Mouse (Mus musculus) heart, postnatal 36 days (tissue): Measurements from ENCODE around the gene Lmod3. TPM values are rescaled to one million over a fixed set of nuclear protein-coding genes. Genes with fewer than 3 reads are reported as not detected.
"Not testable (repeated sequence)": the region's sequence is repeated elsewhere in the genome, so short reads cannot be mapped to it uniquely, and the experiment has no call there.

ENCODE experiments used
- DNase-seq, 2 experiments: peaks; one replicate each; pipeline ENCODE4 v3.0.0; 2021 to 2022
- intact Hi-C: fragments of 180-260 bp; cut with DNase I; formaldehyde crosslinking; loops from one replicate; pipeline ENCODE4 v1.15.1; 2025
- total RNA-seq, 2 experiments: library from RNA; stranded (reverse); gene quantifications; 2 replicates each; pipeline ENCODE4 v1.2.3; 2021

Gene Lmod3
- total RNA-seq, 2 experiments from 2014 or later = 57.6 to 64.6 TPM

DNA sequence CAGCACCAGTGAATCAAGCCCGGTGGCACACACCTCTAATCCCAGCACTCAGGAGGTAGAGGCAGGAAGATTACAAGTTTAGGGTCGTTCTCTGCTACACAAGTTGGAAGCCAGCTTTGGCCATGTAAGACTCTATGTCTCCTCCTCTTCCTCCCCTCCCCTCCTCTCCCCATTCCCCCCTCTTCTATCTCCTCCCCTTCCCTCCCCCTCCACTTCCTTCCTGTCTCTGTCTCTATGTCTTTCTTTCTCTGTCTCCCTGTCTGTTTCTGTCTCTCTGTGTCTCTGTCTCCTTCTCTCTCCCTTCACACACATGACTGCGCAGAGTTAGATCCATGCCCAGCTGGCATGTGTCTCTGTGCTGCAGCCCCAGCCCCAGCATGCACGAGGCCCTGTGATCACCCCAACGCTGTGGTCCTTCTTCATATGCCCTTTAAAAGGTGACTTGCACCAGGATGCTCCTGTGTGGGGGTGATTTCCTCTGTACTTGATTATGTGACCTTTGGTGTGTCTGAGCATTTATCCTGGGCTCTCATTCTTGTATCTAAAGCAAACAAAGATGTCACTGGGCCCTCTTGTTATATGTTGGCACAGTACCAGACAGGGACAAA, 24.4 kb upstream of the Lmod3 start:
- peak in 1 of 2 experiments; percentile 26 for DNase-seq
- intact Hi-C loops = loop anchor here (5.0 kb wide), 3 partner anchors 35 to 465 kb away; no protein-coding TSS in a partner anchor

DNA sequence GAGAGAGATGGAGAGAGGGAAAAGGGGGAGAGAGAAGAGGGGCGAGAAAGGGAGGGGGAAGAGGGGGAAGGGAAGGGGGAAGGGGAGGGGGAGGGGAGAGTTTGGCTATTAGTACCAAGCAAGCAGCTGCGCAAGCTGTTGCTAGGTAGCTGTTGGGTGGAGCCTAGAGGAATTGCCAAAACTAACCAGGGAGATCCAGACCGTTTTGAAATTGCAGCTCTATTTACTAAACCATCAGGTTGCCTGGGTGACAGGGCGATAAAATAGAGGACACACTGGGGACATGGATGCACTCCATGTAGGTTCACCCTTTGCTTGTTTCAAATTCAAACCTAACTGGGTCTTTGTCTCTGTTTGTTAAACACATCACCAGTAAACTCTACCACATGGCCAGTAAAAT, 23.8 kb upstream of the Lmod3 start:
- DNase-seq = peak; percentile 63 to 64
- intact Hi-C loops = loop anchor here (5.0 kb wide), 3 partner anchors 36 to 466 kb away; no protein-coding TSS in a partner anchor

DNA sequence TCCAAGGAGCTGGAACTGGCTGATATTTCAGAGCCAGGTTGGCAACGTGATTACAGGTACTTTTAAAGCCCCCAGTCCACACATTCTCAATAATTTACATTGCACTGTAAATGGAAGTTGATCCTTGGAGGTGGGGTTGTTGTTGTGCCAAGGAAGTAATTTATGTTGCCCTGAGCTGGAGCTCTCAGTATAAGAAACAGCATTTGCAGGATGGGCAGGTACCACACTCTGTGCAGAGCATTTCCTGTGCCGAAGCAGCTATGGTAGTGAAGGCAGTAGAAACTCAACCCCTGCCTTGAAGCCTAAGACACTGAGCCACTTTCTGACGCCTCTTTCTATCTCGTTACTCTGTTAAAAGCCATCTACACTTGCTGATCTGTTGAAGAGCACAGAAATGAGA, 23.2 kb upstream of the Lmod3 start:
- intact Hi-C loops = loop anchor here (5.0 kb wide), 3 partner anchors 37 to 467 kb away; no protein-coding TSS in a partner anchor
- no peak for DNase-seq

DNA sequence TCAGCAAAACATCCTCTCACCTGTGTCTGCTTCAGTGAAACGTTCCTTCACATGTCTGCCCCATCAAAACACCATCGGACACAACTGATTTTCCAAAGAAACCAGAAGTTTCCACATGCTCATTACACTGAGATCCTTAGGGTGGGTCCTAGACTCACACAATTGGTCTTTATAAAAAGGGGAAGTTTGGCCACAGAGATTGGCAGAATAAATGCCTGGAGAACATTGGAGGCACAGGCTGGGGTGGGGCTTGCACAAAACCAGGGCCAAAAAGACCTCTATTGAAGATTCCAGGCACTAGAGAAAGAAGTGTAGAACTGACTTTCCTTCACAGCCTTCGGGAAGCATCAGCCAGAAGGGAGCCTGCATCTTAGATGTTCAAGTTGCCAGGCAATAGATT, 21.2 kb upstream of the Lmod3 start:
- DNase-seq = no peak
- intact Hi-C loops = no loop called here

DNA sequence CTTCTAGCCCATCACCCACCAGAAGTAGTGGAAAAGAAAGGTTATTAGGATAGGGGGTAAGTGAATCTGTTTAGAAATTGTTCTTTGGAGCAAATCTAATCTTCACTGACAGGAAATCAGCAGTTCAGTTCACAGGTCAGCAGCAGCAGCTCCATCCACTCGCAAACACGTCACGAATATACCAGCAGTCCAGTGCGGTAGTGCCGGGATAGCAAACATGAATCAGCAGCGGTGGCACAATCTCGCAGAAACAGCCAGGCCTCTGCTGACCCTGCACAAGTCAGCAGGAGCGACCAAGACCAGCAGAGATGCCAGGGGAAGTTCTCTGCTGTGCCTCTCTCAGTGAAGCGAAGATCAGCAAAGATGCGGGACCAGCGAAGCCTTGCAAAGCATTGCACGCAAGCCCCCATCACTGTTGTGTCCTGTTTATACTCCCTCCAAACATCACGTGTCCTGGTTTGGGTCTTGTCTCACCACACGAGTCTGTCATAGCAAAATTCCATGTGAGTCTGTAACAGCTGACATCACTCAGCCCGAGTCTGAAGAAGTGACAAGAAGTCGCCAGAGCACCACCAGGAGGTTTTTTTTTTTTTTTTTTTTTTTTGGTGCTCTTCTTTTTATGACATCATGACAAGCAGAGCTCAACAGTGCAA, 20.6 kb upstream of the Lmod3 start:
- no peak for DNase-seq
- intact Hi-C loops = no loop called here

DNA sequence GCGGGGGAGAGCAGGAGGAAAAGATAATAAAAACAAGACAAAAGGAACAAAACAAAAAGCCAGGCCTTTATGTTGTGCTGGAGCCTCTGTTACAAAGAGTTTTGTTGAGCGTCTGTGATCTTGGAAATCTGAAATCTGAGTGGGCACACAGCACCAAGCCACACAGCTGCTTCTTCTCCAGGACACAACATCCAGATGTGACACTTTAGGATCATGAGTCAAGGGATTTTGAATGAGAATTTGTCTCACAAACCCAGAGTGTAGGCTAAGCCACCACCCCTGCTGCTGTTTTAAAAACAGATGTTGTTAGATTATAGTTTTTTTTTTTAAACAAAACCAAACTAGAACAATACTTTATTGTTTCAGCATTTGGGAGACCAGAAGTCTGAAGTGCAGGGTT, 19.8 kb upstream of the Lmod3 start:
- no peak for DNase-seq
- intact Hi-C loops = no loop called here

DNA sequence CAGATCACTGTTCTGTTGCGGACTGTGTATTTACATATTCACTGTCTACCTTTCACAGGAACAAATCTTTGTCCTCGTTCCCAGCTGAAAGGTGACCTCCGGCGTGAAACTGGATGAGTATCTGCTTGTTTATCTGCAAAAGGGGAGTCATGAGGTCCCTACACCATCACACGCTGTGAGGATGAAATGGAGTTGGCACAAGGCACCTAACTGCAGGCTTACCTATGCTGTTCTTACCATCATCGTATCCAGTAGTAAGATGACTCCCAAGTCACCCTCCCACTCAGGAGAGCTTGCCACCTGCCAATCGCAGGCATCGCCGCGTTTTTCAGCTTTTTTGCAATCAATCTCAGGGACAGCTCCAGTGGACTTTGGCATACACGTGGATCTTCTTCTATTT, 17.0 kb upstream of the Lmod3 start:
- intact Hi-C loops = no loop called here
- DNase-seq = no peak

DNA sequence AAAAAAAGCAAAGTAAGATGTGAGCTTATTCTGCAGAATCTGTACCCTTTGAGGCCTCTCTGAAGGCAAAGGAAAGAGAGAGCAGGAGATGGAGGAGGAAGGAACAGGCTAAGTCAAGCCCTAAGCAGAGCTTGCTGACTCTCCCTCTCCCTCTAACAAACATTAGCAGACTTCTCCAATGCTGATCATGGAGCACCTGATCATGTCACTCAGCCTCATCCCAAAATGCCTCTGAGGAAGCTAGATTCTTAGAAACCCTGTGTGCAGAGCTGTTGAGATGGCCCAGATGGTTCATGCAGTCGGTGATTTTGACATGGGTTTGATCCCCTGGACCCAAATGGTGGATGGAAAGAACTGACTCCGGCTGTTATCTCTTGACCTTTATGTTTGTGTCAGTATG, 14.6 kb upstream of the Lmod3 start:
- no peak for DNase-seq
- intact Hi-C loops = no loop called here

DNA sequence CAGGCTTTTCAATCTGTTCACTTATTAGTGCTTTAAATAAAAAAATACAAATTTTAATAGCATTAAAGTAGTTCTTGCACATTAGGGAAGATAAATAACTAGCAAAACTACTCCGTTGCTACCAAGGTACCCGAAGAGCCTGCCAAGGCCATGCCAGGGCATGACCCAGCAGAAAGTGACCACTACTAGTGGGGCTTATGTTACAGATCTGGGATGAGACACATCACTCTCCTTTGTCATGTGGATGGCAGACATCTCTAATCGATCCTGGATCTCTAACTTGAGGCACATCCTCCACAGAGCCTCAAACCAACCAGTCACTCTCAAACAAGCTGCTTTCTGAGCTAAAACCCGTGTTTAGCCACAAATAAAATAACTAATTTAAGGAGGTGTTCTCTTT, 14.1 kb upstream of the Lmod3 start:
- no peak for DNase-seq
- intact Hi-C loops = no loop called here

DNA sequence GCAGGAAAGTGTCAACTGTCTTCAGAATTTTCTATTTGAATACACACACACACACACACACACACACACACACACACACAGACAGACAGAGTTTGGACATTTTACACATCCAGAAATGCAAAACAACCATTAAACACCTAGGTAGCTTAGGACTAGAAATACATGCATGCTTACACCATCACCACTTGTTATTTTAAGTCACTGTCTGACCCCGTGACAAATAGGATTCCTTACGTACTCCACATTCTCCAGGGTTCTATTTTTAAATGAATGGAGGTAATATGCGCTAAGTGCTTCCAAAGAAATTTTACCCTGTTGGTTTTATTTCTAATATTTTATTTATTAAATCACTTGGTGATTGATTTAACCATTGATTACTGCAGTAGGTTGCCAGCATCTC, 13.1 kb upstream of the Lmod3 start:
- DNase-seq = no peak
- intact Hi-C loops = no loop called here

DNA sequence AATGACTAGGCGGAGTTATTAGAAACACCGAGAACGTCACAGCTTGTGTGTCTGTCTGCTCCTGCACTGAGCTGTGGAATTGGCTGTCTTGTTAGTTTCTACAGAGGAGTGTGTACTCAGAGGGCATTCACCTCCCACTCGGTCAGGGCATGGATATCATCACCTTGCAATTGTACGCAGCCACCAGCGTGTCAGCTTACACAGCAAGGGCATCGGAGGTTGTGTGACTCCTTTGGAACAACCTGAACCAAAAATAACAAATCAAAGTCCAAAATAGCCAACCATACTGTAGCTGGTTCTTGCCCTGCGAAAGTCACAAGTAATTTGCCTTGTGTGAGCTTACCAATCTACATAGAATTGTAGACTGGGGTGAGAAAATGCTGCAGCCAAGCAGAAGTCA, 12.7 kb upstream of the Lmod3 start:
- peak in 1 of 2 experiments; percentile 27 for DNase-seq
- intact Hi-C loops = no loop called here

DNA sequence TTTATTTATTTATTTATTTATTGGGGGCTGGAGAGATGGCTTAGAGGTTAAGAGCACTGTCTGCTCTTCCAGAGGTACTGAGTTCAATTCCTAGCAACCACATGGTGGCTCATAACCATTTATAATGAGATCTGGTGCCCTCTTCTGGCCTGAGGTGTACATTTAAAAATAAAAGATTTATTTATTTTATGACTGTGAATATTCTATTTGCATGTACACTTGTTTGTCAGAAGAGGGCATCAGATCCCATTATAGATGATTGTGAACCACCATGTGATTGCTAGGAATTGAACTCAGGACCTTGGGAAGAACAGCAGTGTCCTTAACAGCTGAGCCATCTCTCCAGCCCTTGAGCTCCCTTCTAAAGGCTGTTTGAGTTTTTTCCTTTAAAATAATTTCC, 11.2 kb upstream of the Lmod3 start:
- DNase-seq, intact Hi-C loops: not testable (repeated sequence)

DNA sequence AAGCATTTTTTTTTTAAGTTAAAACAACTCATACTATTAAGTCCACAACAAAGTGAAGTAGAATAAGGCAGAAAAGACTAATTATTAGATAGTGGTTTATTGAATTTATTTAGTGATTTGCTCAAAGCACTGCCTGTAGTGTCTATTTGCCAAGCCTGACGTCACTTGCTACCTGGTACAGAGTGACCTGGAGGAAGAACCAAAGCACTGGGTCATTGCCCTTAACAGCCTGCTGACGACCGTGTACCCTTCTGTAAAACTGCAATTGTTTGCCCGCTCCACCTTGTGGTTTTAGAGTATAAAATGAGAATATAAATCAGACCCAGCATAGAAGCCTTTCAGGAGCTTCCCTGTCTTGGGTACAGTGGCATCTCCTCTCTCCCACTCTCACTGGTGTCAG, 9.7 kb upstream of the Lmod3 start:
- intact Hi-C loops = no loop called here
- no peak for DNase-seq

DNA sequence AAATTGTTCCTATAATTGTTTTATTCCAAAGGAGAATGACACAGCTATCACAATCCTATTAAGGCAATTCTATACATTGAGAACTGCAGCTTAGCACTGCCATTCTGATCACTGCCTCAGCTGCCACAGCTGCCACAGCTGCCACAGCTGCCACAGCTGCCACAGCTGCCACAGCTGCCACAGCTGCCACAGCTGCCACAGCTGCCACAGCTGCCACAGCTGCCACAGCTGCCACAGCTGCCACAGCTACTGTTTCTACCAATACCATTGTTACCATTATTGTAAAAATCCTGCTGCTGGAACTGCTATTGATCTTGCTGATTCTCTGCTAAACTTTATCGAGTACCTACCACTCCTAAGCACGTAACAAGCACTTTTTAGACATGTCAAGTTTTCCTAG, 7.4 kb upstream of the Lmod3 start:
- intact Hi-C loops, DNase-seq: not testable (repeated sequence)

DNA sequence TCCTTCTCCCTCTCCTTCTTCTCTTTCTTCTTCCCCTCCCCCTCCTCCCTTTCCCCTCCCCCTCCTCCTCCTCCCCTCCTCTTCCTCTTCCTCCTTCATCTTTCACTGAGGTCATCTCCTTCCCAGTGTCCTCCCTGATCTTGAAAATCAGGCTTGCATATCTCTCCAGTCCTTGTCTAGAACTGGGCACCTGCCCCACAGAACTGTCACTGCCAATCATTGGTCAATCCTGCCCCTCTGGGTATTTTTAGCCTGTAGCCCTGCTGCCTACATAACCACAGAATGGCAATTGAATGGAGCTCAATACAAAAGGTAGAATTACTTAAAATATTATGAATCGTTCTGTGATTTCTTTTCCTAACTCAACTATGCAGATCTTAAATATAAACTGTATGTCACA, 5.9 kb upstream of the Lmod3 start:
- DNase-seq = no peak
- intact Hi-C loops = no loop called here

DNA sequence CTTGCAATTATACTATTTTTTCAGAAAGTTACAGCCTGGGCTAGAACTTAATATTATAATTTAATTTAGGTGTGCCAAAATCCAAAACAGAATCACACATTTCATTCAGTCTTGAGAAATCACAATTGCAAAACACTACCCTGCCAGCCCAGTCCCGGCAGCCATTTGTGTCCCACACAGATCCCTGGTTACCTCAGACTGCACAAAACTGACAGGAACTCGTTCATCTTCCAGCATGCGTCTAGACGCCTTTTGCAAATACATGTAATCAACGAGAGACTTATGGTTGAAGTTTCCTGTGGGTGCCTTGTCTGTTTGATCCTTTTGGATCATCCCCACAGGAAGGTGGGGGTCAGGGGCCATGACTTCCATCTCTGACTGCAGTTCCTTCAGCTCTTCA, 473 bp downstream of the Lmod3 start:
- intact Hi-C loops = loop anchor here (1.0 to 5.0 kb wide), 3 partner anchors 26 to 490 kb away; partner anchors contain the start of gene Arl6ip5
- DNase-seq = peak; percentile 10 to 30

DNA sequence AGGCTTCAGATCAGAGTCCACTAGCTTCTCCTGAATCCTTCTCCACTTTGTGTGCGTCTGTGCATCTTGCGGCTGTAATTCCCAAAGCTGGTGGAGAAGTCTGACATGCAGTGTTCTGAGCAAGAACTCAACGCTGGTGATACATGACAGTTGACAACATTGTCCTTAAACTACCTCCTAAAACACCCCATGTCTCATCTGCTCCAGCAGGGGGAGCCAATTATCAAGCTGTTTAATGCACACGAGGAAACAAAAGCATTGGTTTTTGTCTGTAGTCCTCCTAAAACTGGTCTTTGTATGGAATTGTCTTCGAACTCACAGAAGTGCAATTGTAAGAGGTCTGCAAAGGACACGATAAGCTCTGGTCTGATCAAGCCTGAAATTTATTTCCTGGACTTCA, 1.6 kb downstream of the Lmod3 start:
- intact Hi-C loops = loop anchor here (1.0 to 5.0 kb wide), 4 partner anchors 39 to 491 kb away; partner anchors contain the start of gene Arl6ip5

DNA sequence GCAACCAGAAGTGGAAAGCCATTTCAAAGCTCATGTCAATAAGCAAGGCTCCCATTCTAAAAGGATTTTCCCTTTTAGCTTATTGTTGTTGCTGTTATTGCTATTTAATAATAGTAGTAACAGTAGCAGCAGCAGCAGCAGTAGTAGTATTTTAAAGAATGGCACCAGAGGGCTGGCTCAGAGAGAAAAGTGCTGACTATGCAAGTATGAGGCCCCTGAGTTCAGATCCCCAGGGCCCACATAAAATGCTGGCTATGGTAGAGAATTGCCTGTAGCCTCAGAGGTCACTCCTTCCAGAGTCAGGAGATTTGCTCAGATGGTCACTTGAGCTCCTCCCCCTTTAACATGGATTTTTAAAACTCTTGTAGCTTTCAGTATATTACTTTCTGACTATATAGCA, 7.4 kb downstream of the Lmod3 start:
- intact Hi-C loops = loop anchor here (10.0 kb wide), 1 partner anchor 380 kb away; no protein-coding TSS in a partner anchor
- DNase-seq = no peak

More for the DNA sequence above, 1.6 kb downstream of the Lmod3 start:
- peak; percentile 67 to 69 for DNase-seq

DNA sequence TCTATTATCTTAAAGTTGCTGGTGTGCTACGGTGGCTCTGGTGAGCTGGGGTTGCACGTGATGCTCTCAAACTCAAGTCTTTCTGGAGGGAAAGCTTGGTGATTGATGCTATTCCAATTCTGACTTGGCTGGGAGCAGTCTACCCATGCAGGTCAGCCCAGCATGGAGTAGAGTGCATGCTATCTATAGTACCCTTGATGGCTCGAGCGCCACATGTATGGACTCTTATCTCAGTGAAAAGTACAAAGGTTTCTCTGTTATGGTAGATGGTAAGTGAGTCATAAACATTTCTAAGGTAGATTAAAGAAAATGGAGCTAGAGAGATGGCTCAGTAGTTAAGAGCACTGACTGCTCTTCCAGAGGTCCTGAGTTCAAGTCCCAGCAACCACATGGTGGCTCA, 10.0 kb downstream of the Lmod3 start:
- DNase-seq = no peak
- intact Hi-C loops = loop anchor here (10.0 kb wide), 1 partner anchor 382 kb away; no protein-coding TSS in a partner anchor

DNA sequence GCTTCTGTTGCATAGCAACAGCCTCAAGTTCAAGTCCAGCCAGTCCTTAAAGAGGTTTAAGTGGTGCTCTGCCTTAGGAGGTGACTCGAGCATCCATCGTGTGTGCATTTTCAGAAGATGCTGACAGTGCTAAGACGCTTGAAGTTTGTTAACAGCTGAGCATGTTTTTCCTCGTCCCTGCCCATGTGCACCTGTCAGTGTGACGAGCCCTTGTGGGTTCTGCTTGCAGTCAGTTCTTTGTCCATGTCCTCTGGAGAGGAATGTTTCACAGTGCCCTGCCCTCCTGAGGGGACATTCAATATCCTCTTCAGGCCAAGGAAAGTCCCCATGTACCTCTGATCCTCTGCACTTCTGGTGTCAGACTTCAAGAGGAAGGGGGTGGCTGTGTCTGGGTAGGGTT, 12.5 kb downstream of the Lmod3 start:
- intact Hi-C loops = loop anchor here (10.0 kb wide), 1 partner anchor 385 kb away; no protein-coding TSS in a partner anchor
- DNase-seq = no peak

DNA sequence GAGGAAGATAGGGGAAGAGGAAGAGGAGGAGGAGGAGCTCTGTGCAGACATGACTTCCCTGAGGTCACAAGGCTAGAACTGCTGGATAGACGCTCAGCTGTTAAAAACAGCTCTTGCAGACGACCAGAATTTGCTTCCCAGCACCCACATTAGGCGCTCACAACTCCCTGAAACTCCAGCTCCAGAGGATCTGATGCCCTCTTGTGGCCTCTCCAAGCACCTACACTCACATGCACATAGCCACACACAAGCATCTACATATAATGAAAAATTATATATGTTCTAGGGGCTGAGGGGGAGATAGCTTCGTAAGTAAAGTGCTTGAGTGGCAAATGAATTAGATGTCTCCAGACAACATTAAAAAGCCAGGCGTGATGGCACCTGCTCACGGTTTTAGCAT, 13.2 kb downstream of the Lmod3 start:
- intact Hi-C loops = no loop called here
- no peak for DNase-seq

DNA sequence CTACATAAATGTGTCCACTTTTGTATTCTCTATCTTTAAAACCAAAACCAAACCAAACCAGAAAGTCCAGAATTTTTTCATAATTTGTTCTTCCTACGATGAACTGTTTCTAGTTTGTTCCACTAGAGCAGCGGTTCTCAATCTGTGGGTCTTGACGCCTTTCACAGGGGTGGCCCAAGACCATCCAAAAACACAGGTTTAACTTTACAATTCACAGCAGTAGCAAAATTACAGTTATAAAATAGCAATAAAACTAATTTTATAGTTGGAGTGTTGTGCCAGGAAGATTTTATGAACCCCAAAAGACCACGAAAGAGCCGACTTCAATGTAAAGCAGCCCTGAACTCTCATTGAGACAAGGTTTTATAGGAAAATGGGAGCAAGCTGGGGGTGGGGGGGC, 16.5 kb downstream of the Lmod3 start:
- DNase-seq = no peak
- intact Hi-C loops = no loop called here
